Mouse (Mus musculus) embryonic facial prominence, embryonic 12.5 days (tissue): ENCODE measurements around the gene Mvb12b. TPM values are rescaled to one million over a fixed set of nuclear protein-coding genes. Genes with fewer than 3 reads are reported as not detected.
A peak's percentile ranks its signal among the peaks of the same experiment; 100 is the strongest.

Source experiments
- ATAC-seq: fragments of 200-750 bp; cut with Nextera tagmentation; 2 replicates; pipeline ENCODE4 v1.8.0; 2017; ENCODE audit not compliant: insufficient number of reproducible peaks, insufficient read depth, low FRiP score, low TSS enrichment
- H3K27ac ChIP-seq: fragments of 300-500 bp; sonication (generic); 2 replicates; pipeline ENCODE4 v1.5.1; 2016; ENCODE audit warnings: mild to moderate bottlenecking
- H3K27me3 ChIP-seq: fragments of 300-500 bp; sonication (generic); 2 replicates; pipeline ENCODE4 v1.6.1; 2016; ENCODE audit warnings: mild to moderate bottlenecking, moderate library complexity
- H3K36me3 ChIP-seq: fragments of 300-500 bp; sonication (generic); 2 replicates; pipeline ENCODE4 v1.6.1; 2016; ENCODE audit warnings: mild to moderate bottlenecking
- H3K4me1 ChIP-seq: fragments of 300-500 bp; sonication (generic); 2 replicates; pipeline ENCODE4 v1.6.1; 2016
- H3K4me2 ChIP-seq: fragments of 300-500 bp; sonication (generic); replicated peaks from 2 replicates; pipeline ENCODE4 v1.6.1; 2016; ENCODE audit warnings: mild to moderate bottlenecking, moderate library complexity
- H3K4me3 ChIP-seq: fragments of 300-500 bp; sonication (generic); 2 replicates; pipeline ENCODE4 v1.5.1; 2016; ENCODE audit warnings: mild to moderate bottlenecking
- H3K9ac ChIP-seq: fragments of 300-500 bp; sonication (generic); 2 replicates; pipeline ENCODE4 v1.6.1; 2016; ENCODE audit warnings: mild to moderate bottlenecking, moderate library complexity
- H3K9me3 ChIP-seq: fragments of 300-500 bp; sonication (generic); 2 replicates; pipeline ENCODE4 v1.6.1; 2016; ENCODE audit warnings: mild to moderate bottlenecking, moderate library complexity
- WGBS: fragments of 180-500 bp; shearing (Covaris S2); methylation state at CpG from one replicate; pipeline ENCODE4 v1.1.7; 2016; 5-methylcytosine and 5-hydroxymethylcytosine counted together
- polyA plus RNA-seq: library from polyadenylated mRNA; unstranded; fragments of >200 nt; fragmentation: Nextera tagmentation; extraction: Ambion mirVana; gene quantifications from 2 replicates; pipeline ENCODE4 v1.2.1, GENCODE M21; 2016

Gene Mvb12b
- polyA plus RNA-seq, 1 experiment from 2014 or later, result 31.2 TPM

DNA sequence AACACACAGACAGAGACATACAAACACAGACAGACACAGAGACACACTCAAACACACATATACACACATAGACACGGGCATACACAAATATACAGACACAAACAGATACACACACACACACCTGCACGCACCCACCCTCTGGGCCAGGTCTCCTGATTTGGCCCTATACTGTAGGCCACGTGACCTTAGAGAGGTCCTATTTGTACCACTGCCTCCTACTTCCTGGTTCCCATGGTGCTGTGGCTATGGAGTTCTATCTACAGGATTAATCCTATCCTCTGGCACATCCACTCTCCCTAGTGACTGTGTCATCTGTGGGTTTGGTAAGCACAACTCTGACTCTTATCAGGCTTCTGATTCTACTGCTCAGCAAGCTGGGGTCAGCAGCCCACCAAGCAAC, 67.3 kb downstream of the Mvb12b start:
- Histone ChIP-seq H3K27ac (no peak overlapping the region), H3K4me1 (peaks cover 8% of the 10 kb centered on the region), H3K27me3 (no peaks in the 10 kb centered on the region), H3K36me3 (peaks cover 59% of the 10 kb centered on the region), H3K9me3 (no peaks in the 10 kb centered on the region), H3K9ac (no peak overlapping the region), H3K4me2 (no peak overlapping the region), H3K4me3 (no peak overlapping the region)
- WGBS, result 90% methylated on average over 3 of the region's 3 CpGs
- ATAC-seq, result no peak

DNA sequence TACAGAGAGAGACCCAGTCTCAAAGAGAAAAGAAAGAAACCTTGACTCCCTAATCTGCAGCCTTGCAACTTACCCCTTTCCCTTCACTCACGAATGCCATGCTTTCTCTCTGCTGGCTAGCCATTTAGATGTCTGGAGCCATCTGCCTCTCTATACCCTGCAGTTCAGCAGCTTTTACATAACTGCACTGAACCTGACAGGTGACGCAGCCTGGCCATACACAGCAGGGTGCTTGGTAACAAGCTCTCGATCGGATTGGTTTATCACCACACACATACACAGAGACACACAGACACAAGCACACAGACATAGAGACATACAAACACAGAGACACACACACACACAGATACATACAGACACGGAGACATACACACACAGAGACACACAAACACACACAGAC, 67.7 kb downstream of the Mvb12b start:
- WGBS, result 85% methylated on average over 5 of the region's 5 CpGs
- Histone ChIP-seq H3K4me2 (no peak overlapping the region), H3K36me3 (peaks cover 54% of the 10 kb centered on the region), H3K4me1 (peaks cover 9% of the 10 kb centered on the region), H3K9me3 (no peaks in the 10 kb centered on the region), H3K4me3 (no peak overlapping the region), H3K27ac (no peak overlapping the region), H3K27me3 (no peaks in the 10 kb centered on the region), H3K9ac (no peak overlapping the region)
- ATAC-seq, result no peak

DNA sequence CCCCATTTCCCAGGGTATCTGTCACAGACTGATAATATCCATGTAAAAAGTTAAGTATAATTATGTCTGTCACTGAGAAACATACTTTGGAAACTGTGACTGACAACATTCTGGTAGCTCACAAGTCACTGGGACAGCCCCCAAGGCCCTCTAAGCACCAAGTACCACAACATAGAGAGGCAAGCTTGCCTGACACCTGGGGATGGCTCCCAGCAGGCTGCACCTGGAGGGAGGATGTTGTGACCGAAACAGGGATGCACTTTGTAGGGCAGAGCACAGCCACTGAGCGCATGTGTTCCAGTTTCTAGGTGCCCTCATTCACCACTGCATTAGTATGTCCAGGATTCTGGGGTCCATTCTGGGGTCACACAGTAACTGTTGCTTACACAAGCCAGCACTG, 69.4 kb downstream of the Mvb12b start:
- H3K36me3 ChIP-seq, result peaks cover 38% of the 10 kb centered on the region
- H3K4me3 ChIP-seq, result no peak overlapping the region
- no peak overlapping the region for H3K9ac ChIP-seq
- no peak overlapping the region for H3K4me2 ChIP-seq
- no peak overlapping the region for H3K27ac ChIP-seq
- no peaks in the 10 kb centered on the region for H3K27me3 ChIP-seq
- ATAC-seq, result no peak
- WGBS, result 89% methylated on average over 2 of the region's 2 CpGs
- H3K4me1 ChIP-seq, result peaks cover 26% of the 10 kb centered on the region
- H3K9me3 ChIP-seq, result no peaks in the 10 kb centered on the region

DNA sequence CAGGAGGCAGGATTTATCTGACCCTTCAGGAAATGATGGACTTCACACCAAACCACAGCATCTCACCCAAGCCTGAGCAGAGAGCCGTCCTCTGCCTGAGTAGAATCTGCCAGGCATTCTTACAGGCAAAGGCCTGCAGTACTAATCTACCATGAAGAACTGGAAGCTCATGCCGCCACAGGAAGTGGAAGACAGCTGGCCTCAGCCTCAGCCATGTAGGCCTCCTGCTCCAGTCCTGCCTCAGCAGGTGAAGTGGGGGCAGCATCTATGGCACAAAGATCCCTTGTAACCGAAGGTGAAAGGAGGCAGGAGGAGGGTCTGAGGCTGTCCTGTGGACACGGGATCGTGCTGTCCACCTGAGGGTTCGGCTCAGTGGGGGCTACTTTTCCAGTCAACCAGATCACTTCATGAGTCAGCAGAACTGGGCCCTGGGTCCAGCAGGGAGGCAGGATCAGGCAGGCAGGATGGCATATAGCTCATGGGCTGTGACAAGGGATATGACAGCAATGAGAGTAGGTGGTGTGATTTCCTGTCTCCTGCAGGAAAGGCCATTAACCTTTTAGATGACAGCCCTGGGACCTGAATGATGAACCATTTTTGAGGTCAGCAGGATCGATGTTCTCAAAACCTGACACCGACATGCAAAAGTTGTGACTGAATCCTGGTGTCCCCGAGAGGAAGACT, 69.9 kb downstream of the Mvb12b start:
- no peak for ATAC-seq
- 69% methylated on average over 9 of the region's 9 CpGs for WGBS
- peaks cover 32% of the 10 kb centered on the region for H3K4me1 ChIP-seq
- H3K27me3 ChIP-seq, result no peaks in the 10 kb centered on the region
- 0 out of 2 replicates have a peak overlapping the region, but pooled peaks have one; percentile 11 for H3K27ac ChIP-seq
- no peaks in the 10 kb centered on the region for H3K9me3 ChIP-seq
- H3K36me3 ChIP-seq, result peaks cover 32% of the 10 kb centered on the region
- H3K4me2 ChIP-seq, result no peak overlapping the region
- H3K4me3 ChIP-seq, result no peak overlapping the region
- H3K9ac ChIP-seq, result no peak overlapping the region

DNA sequence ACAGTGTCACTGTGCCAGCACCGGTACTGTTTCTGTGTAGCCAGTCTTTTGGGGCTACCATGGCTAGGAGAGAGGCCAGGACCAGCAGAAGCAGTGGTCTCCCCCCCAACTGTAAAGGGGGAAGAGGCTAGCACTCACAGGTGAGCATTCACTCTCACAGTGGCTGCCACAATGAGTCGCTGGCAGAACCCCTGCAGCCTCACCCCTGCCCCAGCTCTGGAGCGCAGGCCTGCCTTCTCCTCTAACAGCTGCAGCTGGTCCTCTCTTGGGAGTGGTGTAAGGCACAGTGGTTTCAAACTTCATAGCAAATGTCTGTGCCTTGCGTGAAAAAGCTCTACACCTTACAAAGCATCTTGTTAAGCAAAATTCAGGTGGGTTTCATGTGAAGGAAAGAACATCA, 70.7 kb downstream of the Mvb12b start:
- WGBS, result 60% methylated on average over 4 of the region's 4 CpGs
- Histone ChIP-seq H3K4me2 (no peak overlapping the region), H3K27me3 (no peaks in the 10 kb centered on the region), H3K9ac (no peak overlapping the region), H3K36me3 (peaks cover 31% of the 10 kb centered on the region), H3K4me1 (peaks cover 37% of the 10 kb centered on the region), H3K27ac (no peak overlapping the region), H3K9me3 (no peaks in the 10 kb centered on the region), H3K4me3 (no peak overlapping the region)
- no peak for ATAC-seq

DNA sequence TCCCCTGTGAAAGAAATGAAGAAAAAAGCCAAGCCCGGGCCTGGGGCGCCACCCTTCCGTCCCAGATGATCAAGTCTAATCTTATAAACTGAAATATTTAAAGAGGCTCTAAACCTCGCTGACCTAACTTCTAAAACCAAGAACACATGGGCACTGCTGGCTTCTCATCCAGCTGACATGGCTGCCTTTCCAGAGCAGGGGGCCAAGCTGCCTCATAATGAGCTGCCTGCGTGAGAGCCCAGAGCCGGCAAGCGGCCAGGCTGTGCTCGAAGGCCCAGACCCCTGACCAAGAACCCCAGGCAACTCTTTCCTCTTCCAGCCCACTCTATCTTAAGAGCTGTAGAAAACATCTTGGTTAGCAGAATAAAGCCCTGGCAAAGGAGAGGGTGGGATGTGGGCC, 73.2 kb downstream of the Mvb12b start:
- peaks cover 17% of the 10 kb centered on the region for H3K36me3 ChIP-seq
- H3K4me1 ChIP-seq, result peaks cover 50% of the 10 kb centered on the region
- no peaks in the 10 kb centered on the region for H3K9me3 ChIP-seq
- H3K9ac ChIP-seq, result no peak overlapping the region
- H3K27ac ChIP-seq, result peak overlapping the region; percentile 79
- ATAC-seq, result no peak
- no peak overlapping the region for H3K4me2 ChIP-seq
- H3K27me3 ChIP-seq, result no peaks in the 10 kb centered on the region
- no peak overlapping the region for H3K4me3 ChIP-seq
- WGBS, result 48% methylated on average over 8 of the region's 8 CpGs

DNA sequence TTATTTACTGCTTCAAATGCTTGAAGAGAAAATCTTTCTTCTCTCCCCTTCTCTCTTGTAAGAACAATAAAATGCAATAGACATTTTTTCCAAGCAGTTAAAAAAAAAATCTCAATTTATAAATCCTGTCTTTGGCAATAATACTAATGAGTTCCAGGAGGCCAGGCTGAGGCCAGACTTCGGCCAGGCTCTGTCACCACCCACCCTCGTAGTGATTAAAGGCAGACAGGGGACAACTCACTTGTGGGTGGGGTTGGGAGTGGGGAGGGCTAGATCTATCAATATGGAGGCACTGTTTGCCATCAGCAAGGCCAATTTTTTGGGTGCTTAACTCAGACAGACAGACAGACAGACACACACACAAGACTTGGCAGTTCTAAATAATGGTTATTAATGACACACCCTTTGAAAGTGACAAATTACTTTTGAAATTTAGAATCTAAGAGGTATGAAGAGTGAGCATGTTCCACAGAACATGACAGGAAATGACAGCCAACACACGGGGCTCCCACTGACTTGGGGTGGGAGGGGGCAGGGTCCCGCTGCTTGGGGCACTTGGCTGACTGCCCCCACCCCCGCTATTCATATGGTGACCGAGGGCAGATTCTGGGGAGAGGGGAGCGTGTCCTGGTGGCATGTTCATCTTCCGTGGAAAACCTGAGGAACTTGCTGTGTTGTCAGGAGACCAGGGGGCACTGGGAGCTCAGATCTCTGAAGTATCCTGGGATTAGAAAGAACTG, 74.1 kb downstream of the Mvb12b start:
- WGBS, result 41% methylated on average over 8 of the region's 8 CpGs
- no peak overlapping the region for H3K4me2 ChIP-seq
- peaks cover 50% of the 10 kb centered on the region for H3K4me1 ChIP-seq
- H3K9ac ChIP-seq, result no peak overlapping the region
- no peaks in the 10 kb centered on the region for H3K27me3 ChIP-seq
- ATAC-seq, result no peak
- no peaks in the 10 kb centered on the region for H3K9me3 ChIP-seq
- peaks cover 10% of the 10 kb centered on the region for H3K36me3 ChIP-seq
- no peak overlapping the region for H3K4me3 ChIP-seq
- peak overlapping the region; percentile 20; the same call in 1 of the 2 replicates for H3K27ac ChIP-seq

DNA sequence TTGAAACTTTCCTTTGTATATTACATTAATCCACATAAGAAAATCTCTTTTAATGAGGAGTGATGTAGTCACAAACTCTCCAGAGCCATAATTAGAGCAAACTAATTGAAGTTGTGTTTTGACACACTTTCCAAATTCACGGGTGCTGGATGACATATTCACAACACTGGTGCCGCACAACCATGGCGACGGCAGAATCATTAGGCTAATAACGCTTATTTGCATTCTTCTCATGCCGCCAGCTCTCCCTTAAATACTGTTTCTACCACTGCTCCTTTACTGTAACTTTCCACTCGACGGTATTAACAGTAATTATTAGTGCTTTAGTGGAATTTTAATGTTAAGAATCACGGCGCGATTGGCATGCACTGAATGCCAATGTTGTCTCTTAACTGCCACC, 74.8 kb downstream of the Mvb12b start:
- H3K9ac ChIP-seq, result no peak overlapping the region
- ATAC-seq, result no peak
- H3K27me3 ChIP-seq, result no peaks in the 10 kb centered on the region
- no peak overlapping the region for H3K27ac ChIP-seq
- H3K9me3 ChIP-seq, result no peaks in the 10 kb centered on the region
- 70% methylated on average over 11 of the region's 11 CpGs for WGBS
- H3K4me1 ChIP-seq, result peaks cover 50% of the 10 kb centered on the region
- no peak overlapping the region for H3K4me2 ChIP-seq
- H3K36me3 ChIP-seq, result peaks cover 7% of the 10 kb centered on the region; the same call in 1 of the 2 replicates
- no peak overlapping the region for H3K4me3 ChIP-seq

DNA sequence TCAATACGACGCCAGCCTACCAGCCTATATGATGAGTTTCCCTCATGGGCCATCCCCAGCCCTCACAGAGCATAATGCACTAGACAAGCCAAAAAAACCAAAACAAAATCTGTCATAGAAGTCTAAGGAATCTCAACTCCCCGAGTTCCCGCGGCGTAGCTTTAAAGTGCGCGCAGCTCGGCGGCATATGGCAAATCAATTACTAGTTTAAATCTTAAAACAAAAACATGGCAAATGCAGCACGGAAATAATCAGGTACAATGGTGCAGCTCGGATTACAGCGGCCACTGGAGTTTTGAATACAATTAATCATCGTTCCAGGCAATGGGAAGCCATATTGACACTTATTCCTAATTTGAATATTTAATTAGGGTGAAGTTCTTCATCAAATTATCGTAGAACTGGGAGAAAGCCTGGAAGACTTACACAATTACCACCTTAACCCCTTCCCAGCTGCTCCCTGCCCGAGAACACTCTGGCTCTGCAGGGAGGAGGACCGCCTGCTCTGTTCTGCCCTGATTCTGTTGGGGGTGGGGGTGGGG, 76.3 kb downstream of the Mvb12b start:
- Histone ChIP-seq H3K9me3 (no peaks in the 10 kb centered on the region), H3K27me3 (no peaks in the 10 kb centered on the region), H3K9ac (no peak overlapping the region), H3K4me2 (no peak overlapping the region), H3K27ac (no peak overlapping the region), H3K4me3 (no peak overlapping the region), H3K4me1 (peaks cover 47% of the 10 kb centered on the region), H3K36me3 (peaks cover 11% of the 10 kb centered on the region; the same call in 1 of the 2 replicates)
- ATAC-seq, result no peak
- WGBS, result 60% methylated on average over 17 of the region's 17 CpGs

DNA sequence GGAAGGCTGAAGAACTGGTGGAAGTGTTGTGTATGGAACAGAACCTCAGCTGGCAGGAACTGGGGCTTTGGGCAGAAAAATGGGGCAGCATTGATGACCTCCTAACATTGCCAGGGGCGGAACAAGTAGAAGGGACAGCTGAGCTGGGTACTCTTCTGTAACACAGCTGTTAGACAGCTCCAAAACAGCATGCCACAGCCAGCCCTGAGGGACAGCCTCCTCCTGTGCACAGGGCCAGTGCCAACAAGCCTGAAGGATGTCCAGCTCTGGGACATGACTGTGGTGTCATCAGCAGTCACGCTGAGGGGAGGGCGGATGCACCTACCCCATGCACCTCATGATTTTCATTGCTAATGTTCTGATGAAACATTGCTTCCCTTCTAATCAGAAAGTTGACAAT, 78.7 kb downstream of the Mvb12b start:
- Histone ChIP-seq H3K4me1 (peaks cover 37% of the 10 kb centered on the region), H3K27me3 (no peaks in the 10 kb centered on the region), H3K9me3 (no peaks in the 10 kb centered on the region), H3K9ac (no peak overlapping the region), H3K27ac (no peak overlapping the region), H3K4me2 (no peak overlapping the region), H3K36me3 (peaks cover 16% of the 10 kb centered on the region), H3K4me3 (no peak overlapping the region)
- no peak for ATAC-seq
- WGBS, result 82% methylated on average over 3 of the region's 3 CpGs

DNA sequence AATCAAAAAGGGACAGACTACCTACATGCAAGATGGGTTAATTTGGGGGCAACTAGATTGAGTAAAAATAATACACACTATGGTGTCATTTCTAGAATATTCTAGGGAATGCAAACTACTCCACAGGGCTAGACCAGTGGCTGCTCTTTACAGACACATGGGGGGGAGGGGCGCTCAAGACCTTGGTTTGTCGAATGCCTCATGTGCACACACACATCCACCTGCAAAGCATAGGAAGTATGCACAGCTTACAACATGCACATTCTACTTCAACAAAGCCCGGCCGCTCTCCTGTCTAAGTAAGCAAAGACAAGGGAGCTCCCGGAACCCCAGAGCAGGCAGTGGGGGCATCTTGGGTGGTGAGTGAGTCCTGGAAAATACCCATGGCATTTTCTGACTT, 79.7 kb downstream of the Mvb12b start:
- no peaks in the 10 kb centered on the region for H3K9me3 ChIP-seq
- H3K27me3 ChIP-seq, result no peaks in the 10 kb centered on the region
- H3K9ac ChIP-seq, result no peak overlapping the region
- 89% methylated on average over 5 of the region's 5 CpGs for WGBS
- H3K4me1 ChIP-seq, result peaks cover 26% of the 10 kb centered on the region
- ATAC-seq, result no peak
- H3K4me2 ChIP-seq, result no peak overlapping the region
- no peak overlapping the region for H3K4me3 ChIP-seq
- peaks cover 16% of the 10 kb centered on the region for H3K36me3 ChIP-seq
- no peak overlapping the region for H3K27ac ChIP-seq

DNA sequence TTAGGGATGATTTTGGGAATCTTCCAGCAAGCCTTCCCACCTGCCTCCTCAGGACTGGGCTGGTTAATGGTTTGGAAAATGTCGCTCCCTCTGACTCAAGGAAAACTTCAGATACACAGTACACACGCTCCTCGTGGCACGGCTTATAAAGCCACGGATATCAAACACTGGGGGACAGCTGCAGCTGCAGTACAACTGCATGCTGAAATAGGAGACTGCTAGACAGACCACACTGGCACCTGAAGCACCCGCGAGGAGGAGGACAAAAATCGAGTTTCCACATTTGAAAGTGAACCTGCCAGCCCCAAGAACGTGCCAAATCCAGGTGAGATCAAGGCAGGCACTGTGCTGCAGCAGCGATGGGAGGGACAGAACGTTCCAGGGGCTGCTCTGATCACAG, 82.1 kb downstream of the Mvb12b start:
- no peaks in the 10 kb centered on the region for H3K27me3 ChIP-seq
- ATAC-seq, result no peak
- H3K4me2 ChIP-seq, result no peak overlapping the region
- H3K9me3 ChIP-seq, result no peaks in the 10 kb centered on the region
- no peak overlapping the region for H3K27ac ChIP-seq
- H3K4me1 ChIP-seq, result peaks cover 7% of the 10 kb centered on the region; the same call in 1 of the 2 replicates
- WGBS, result 80% methylated on average over 11 of the region's 11 CpGs
- peaks cover 20% of the 10 kb centered on the region for H3K36me3 ChIP-seq
- H3K4me3 ChIP-seq, result no peak overlapping the region
- no peak overlapping the region for H3K9ac ChIP-seq
